Mouse (Mus musculus) left cerebral cortex, adult 9 months (tissue): ENCODE measurements at regions not wholly inside any gene's neighbourhood (a gene's known extent, or its start where the extent isn't known, plus 50 kb on each side); places are given as distances from the start of the nearest gene placed in this dataset.
"Not testable (repeated sequence)": the region's sequence is repeated elsewhere in the genome, so short reads cannot be mapped to it uniquely, and the experiment has no call there.

ENCODE experiments used
- DNase-seq, 2 experiments: peaks; one replicate each; pipeline ENCODE4 v3.0.0; 2022; ENCODE audit warnings: low spot score in 2 of 2

DNA sequence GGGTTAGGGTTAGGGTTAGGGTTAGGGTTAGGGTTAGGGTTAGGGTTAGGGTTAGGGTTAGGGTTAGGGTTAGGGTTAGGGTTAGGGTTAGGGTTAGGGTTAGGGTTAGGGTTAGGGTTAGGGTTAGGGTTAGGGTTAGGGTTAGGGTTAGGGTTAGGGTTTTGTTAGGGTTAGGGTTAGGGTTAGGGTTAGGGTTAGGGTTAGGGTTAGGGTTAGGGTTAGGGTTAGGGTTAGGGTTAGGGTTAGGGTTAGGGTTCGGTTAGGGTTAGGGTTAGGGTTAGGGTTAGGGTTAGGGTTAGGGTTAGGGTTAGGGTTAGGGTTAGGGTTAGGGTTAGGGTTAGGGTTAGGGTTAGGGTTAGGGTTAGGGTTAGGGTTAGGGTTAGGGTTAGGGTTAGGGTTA, 124.7 kb upstream of the Fgf14 start:
- not testable (repeated sequence) for DNase-seq

DNA sequence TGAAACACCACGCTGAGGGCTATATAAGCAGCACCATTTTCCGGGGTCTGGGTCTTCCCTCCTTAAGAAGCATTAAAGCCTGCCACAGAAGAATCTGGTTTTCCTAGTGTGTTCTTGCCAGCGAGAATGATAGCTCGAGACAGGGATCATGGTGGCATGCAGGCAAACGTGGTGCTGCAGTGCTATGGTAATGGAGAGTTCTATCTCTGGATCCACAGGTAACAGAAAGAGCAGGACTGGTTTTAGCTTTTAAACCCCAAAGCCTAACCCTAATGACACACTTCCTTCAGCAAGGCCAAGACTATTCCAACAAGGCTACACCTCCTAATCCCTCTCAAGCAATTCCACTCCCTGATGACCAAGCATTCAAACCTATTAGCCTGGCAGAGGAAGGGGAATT, 123.5 kb upstream of the Fgf14 start:
- DNase-seq: no peak

DNA sequence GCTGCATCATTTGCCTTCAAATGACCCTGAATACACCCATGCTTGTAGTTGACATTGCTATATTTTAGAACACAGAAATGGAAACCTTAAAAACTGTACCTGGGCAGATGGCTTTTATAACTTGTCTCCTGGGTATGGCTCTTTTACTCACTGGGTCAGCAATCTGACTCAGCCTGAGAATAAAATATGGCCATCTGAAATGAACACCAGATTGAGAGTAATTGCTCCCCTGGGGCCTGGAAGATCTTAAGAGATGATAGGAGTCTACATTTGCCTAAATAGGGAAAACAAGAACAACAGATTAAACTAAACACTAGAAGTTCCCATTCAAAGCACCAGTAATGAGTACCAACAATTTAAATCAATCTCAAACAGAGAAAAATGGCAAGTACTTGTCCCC, 98.5 kb upstream of the Fgf14 start:
- DNase-seq: no peak

DNA sequence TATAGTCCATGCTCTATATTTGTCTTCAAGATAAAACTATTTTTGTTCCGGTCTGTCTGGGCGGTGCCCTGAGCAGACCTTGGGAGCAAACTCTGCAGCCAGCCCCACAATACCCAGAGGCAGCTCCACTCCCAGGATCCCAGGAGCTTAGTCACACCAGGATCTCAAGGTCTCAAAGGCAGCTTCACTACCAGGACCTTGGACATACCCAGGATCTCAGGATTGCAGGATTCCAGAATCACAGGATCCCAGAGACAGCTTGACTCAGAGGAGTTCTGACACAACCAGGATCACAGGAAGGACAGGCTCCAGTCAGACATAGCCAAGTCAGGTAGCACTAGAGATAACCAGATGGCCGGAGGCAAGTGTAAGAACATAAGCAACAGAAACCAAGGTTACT, 91.1 kb upstream of the Fgf14 start:
- DNase-seq: no peak

DNA sequence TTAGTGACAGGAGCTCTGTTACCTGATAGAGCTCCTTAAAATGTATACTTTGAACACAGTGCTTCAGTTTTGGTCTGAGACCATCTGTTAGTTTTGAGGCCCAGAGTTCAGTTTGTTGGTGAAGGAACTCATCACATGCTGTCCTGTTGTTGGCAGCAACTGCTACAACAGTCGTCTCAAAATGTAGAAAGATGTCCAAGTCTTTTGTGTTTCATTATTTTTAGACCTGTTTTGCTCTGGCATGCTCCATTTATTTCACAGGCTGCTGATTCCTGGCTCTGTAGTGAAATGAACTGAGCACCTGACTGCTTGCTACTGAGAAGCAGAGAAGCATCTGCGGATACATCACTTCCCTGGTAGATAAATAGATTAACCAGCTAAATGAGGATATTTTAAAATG, 90.3 kb upstream of the Fgf14 start:
- DNase-seq: peak in 1 of 2 experiments; percentile 2

DNA sequence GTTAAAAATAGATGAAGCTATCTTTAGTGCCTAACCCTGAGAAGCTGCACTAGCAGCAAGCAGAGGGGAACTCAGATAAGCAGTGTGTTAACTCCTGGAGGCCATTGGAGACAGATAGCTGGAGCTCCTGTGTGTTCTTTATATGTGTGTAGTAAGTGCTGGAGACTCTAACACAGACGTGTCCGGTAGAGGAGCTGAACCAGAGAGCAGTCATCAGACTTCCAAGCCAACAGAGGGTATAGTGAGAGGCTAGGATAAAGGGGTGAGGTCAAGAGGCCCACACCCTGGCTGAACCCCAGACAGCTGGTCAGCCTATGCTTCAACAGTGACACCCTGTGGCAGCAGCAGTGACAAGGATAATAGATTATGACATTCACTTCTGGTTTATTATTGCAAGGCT, 65.6 kb upstream of the Fgf14 start:
- DNase-seq: peak in 1 of 2 experiments; percentile 21
